Mouse (Mus musculus): ENCODE measurements around the gene Fam45a.

DNA sequence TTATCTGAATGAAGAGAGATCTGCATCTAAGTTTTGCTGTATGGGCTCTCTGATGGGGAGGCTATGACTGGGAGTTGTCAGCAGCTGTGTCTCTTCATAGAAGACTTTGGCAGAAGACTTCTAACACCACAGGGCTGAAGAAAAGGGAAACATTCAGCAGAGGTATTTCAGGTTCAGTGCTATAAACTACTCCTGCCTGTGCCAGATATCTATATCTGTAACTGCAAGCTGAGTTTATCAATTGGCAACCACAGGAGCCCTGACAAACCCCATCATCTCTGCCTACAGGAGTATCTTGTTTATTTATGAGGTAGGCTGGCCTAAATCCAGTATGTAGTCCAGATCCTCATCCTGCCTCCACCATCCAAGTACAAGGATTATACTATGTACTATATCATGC lies 31.9 kb downstream of the Fam45a start:
- no peak for TF ChIP-seq KAT2A (IDR thresholded peaks at IDR 0.05; ENCODE audit: insufficient replicate concordance, low read length)
- TF ChIP-seq CTCF (conservative IDR thresholded peaks at IDR 0.05 in 1 of 2, IDR thresholded peaks at IDR 0.05 in 1 of 2; ENCODE audit: low read depth in 2 of 2, low read length in 2 of 2), result no peak
- TF ChIP-seq MXI1 (IDR thresholded peaks at IDR 0.05; ENCODE audit: low read depth, low read length), result no peak
- no peak for TF ChIP-seq UBTF (IDR thresholded peaks at IDR 0.05; ENCODE audit: low read depth, low read length)
- TF ChIP-seq POLR2A (IDR thresholded peaks at IDR 0.05; ENCODE audit: low read depth, low read length), result no peak
- no peak for TF ChIP-seq CHD1 (IDR thresholded peaks at IDR 0.05; ENCODE audit: low read depth, low read length)
- TF ChIP-seq JUN (IDR thresholded peaks at IDR 0.05; ENCODE audit: insufficient read depth, low read depth, low read length), result no peak
- no peak for TF ChIP-seq ZMIZ1 (IDR thresholded peaks at IDR 0.05; ENCODE audit: low read depth, low read length)
- TF ChIP-seq E2F4 (IDR thresholded peaks at IDR 0.05; ENCODE audit: insufficient replicate concordance, low read depth, low read length), result no peak

All from CH12.LX (cell line).